Mouse (Mus musculus): ENCODE results near the gene C6. TPM values are rescaled to one million over a fixed set of nuclear protein-coding genes. Genes with fewer than 3 reads are reported as not detected.

The C6 gene
- polyA plus RNA-seq (2016; fragmentation: Nextera tagmentation; extraction: Ambion mirVana): not detected in 2 replicates

DNA sequence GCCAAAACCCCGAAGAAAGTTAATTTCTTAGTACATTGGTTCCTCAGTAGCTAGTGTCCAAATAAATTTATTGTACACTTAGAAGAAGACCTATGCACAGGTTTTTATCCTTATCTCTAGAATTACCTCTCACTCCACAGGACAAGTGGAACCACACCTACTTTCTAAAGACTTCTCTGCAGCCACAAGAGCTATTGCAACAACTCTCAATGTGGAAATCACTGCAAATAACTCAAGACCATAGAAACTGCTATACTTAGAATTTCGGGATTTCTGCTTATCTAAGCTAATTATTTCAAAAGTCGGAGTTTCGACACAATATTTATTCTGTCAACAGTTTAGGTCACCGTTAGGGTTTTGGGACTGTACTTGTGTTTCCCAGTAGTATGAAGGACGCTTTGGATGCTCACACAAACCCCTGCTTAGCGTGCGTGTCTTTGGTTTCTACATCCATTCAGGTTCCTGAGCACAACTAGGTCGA, at the start of gene C6:
C6 (plus strand) TSS at position 346 of the 481 bp plus-strand sequence.
- Histone ChIP-seq H3K4me2 (replicated peaks) (no peak within 1 kb of the TSS), H3K9me3 (no peaks in the 10 kb centered on the region), H3K4me3 (no peak within 1 kb of the TSS), H3K4me1 (no peaks in the 10 kb centered on the region), H3K27ac (no peak within 1 kb of the TSS), H3K36me3 (no peaks in the 10 kb centered on the region), H3K9ac (no peak within 1 kb of the TSS), H3K27me3 (no peaks in the 10 kb centered on the region)
- WGBS: 87% methylated on average over 9 of the region's 9 CpGs
- ATAC-seq (ENCODE audit: insufficient number of reproducible peaks, insufficient read depth, low FRiP score, low TSS enrichment): no peak

- H3K4me1 ChIP-seq: no peaks in the 10 kb centered on the region
- no peak for ATAC-seq (ENCODE audit: insufficient number of reproducible peaks, insufficient read depth, low FRiP score, low TSS enrichment)
- no peak overlapping the region for H3K4me3 ChIP-seq
- no peak overlapping the region for H3K9ac ChIP-seq
- H3K36me3 ChIP-seq: no peaks in the 10 kb centered on the region
- H3K9me3 ChIP-seq: 0 out of 2 replicates have a peak, but pooled peaks cover 10% of the 10 kb centered on the region
- H3K4me2 ChIP-seq (replicated peaks): no peak overlapping the region
- H3K27ac ChIP-seq: no peak overlapping the region
- WGBS: 85% methylated on average over 4 of the region's 4 CpGs
- no peaks in the 10 kb centered on the region for H3K27me3 ChIP-seq
Observed at GRCm38 (mm10) chr15:4697604-4698003, 29.4 kb upstream of the C6 start.

- Histone ChIP-seq H3K4me2 (replicated peaks) (no peak overlapping the region), H3K27me3 (no peaks in the 10 kb centered on the region), H3K36me3 (no peaks in the 10 kb centered on the region), H3K9ac (no peak overlapping the region), H3K4me1 (no peaks in the 10 kb centered on the region), H3K27ac (no peak overlapping the region), H3K9me3 (no peaks in the 10 kb centered on the region), H3K4me3 (no peak overlapping the region)
- ATAC-seq (ENCODE audit: insufficient number of reproducible peaks, insufficient read depth, low FRiP score, low TSS enrichment): no peak
- WGBS: 80% methylated on average over 1 of the region's 1 CpGs
Observed at GRCm38 (mm10) chr15:4734150-4734549, 7.2 kb downstream of the C6 start.

GRCm38 (mm10) chr15:4734996-4735609, 8.1 kb downstream of the C6 start:
- Histone ChIP-seq H3K36me3 (no peaks in the 10 kb centered on the region), H3K27me3 (no peaks in the 10 kb centered on the region), H3K4me2 (replicated peaks) (no peak overlapping the region), H3K27ac (no peak overlapping the region), H3K4me1 (no peaks in the 10 kb centered on the region), H3K4me3 (no peak overlapping the region), H3K9ac (no peak overlapping the region), H3K9me3 (no peaks in the 10 kb centered on the region)
- no peak for ATAC-seq (ENCODE audit: insufficient number of reproducible peaks, insufficient read depth, low FRiP score, low TSS enrichment)
- WGBS: 76% methylated on average over 2 of the region's 2 CpGs

- no peaks in the 10 kb centered on the region for H3K4me1 ChIP-seq
- no peaks in the 10 kb centered on the region for H3K27me3 ChIP-seq
- 86% methylated on average over 3 of the region's 3 CpGs for WGBS
- no peak for ATAC-seq (ENCODE audit: insufficient number of reproducible peaks, insufficient read depth, low FRiP score, low TSS enrichment)
- no peak overlapping the region for H3K4me2 ChIP-seq (replicated peaks)
- no peak overlapping the region for H3K27ac ChIP-seq
- no peak overlapping the region for H3K4me3 ChIP-seq
- H3K9me3 ChIP-seq: no peaks in the 10 kb centered on the region
- no peaks in the 10 kb centered on the region for H3K36me3 ChIP-seq
- no peak overlapping the region for H3K9ac ChIP-seq
Observed at GRCm38 (mm10) chr15:4747656-4748055, 20.7 kb downstream of the C6 start.

GRCm38 (mm10) chr15:4790378-4790777, 63.4 kb downstream of the C6 start:
- H3K4me2 ChIP-seq (replicated peaks): no peak overlapping the region
- no peak for ATAC-seq (ENCODE audit: insufficient number of reproducible peaks, insufficient read depth, low FRiP score, low TSS enrichment)
- no peaks in the 10 kb centered on the region for H3K36me3 ChIP-seq
- WGBS: 20% methylated on average over 3 of the region's 3 CpGs
- no peaks in the 10 kb centered on the region for H3K9me3 ChIP-seq
- H3K27me3 ChIP-seq: no peaks in the 10 kb centered on the region
- no peak overlapping the region for H3K9ac ChIP-seq
- H3K4me3 ChIP-seq: no peak overlapping the region
- H3K4me1 ChIP-seq: peaks cover 5% of the 10 kb centered on the region; the same call in 1 of the 2 replicates
- no peak overlapping the region for H3K27ac ChIP-seq

DNA sequence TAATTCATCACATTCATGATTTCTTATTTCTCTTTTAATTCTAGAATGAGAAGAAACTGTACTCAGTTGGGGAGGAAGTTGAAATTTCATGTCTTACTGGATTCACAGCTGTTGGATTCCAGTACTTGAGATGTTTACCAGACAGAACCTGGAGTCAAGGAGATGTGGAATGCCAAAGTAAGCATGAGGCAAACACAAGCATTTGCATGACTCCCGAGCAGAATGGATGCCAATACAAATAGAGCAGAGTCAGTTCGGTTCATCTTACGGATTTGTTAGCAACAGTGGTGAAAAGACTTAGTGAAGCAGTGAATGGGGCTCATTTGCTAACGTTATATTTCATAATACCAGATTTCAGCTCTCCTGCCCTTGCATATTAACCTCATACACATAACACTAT, 69.9 kb downstream of the C6 start:
- Histone ChIP-seq H3K4me1 (no peaks in the 10 kb centered on the region), H3K4me2 (replicated peaks) (no peak overlapping the region), H3K4me3 (no peak overlapping the region), H3K9me3 (no peaks in the 10 kb centered on the region), H3K36me3 (no peaks in the 10 kb centered on the region), H3K9ac (no peak overlapping the region), H3K27me3 (no peaks in the 10 kb centered on the region), H3K27ac (no peak overlapping the region)
- WGBS: 82% methylated on average over 4 of the region's 4 CpGs
- ATAC-seq (ENCODE audit: insufficient number of reproducible peaks, insufficient read depth, low FRiP score, low TSS enrichment): no peak

DNA sequence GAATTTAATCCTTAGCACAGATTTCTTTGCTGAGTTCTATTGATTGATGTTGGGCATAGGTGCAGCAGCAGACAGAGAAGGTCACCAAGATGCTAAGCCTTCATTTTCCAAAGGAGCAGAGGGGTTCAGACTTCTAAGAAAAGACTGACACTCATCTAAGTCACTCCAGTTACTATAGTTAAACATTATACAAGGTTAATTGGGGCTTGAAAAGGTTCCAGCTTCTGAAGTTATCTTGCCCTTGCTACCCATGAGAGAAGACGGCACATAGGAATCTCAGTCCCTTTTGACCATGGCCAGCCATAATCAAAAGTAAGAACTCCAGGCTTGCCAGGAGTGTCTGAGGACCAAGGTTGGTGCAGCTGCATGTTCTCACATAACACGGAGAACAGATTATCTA, 77.3 kb downstream of the C6 start:
- Histone ChIP-seq H3K4me2 (replicated peaks) (no peak overlapping the region), H3K4me1 (no peaks in the 10 kb centered on the region), H3K27me3 (no peaks in the 10 kb centered on the region), H3K4me3 (no peak overlapping the region), H3K9ac (no peak overlapping the region), H3K27ac (no peak overlapping the region), H3K9me3 (no peaks in the 10 kb centered on the region), H3K36me3 (no peaks in the 10 kb centered on the region)
- no peak for ATAC-seq (ENCODE audit: insufficient number of reproducible peaks, insufficient read depth, low FRiP score, low TSS enrichment)
- 85% methylated on average over 2 of the region's 2 CpGs for WGBS

GRCm38 (mm10) chr15:4808131-4808530, 81.2 kb downstream of the C6 start:
- Histone ChIP-seq H3K27me3 (no peaks in the 10 kb centered on the region), H3K36me3 (no peaks in the 10 kb centered on the region), H3K27ac (no peak overlapping the region), H3K9me3 (no peaks in the 10 kb centered on the region), H3K4me2 (replicated peaks) (no peak overlapping the region), H3K9ac (no peak overlapping the region), H3K4me1 (no peaks in the 10 kb centered on the region), H3K4me3 (no peak overlapping the region)
- ATAC-seq (ENCODE audit: insufficient number of reproducible peaks, insufficient read depth, low FRiP score, low TSS enrichment): no peak
- WGBS: 84% methylated on average over 5 of the region's 5 CpGs

DNA sequence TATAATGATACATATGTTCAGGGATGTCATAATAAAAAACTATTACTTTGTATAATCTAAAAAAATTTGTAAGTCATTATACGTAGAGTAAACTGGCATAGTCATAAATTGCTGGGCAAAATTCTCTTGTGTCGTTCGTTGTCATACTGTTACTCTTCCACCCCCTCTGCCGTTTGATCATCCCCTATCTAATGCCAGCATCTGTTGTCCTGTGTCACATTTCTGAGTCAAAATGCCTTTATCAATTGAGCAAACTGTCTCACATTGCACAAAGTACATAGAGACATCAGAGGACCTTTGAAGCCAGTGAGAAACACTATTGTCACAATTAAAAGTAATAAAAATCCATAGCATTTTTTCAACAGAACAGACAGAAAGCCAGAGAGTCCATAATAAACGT, 88.0 kb downstream of the C6 start:
- Histone ChIP-seq H3K27ac (no peak overlapping the region), H3K4me1 (no peaks in the 10 kb centered on the region), H3K27me3 (no peaks in the 10 kb centered on the region), H3K36me3 (no peaks in the 10 kb centered on the region), H3K4me3 (no peak overlapping the region), H3K9ac (no peak overlapping the region), H3K9me3 (no peaks in the 10 kb centered on the region), H3K4me2 (replicated peaks) (no peak overlapping the region)
- ATAC-seq (ENCODE audit: insufficient number of reproducible peaks, insufficient read depth, low FRiP score, low TSS enrichment): no peak
- 86% methylated on average over 5 of the region's 5 CpGs for WGBS

DNA sequence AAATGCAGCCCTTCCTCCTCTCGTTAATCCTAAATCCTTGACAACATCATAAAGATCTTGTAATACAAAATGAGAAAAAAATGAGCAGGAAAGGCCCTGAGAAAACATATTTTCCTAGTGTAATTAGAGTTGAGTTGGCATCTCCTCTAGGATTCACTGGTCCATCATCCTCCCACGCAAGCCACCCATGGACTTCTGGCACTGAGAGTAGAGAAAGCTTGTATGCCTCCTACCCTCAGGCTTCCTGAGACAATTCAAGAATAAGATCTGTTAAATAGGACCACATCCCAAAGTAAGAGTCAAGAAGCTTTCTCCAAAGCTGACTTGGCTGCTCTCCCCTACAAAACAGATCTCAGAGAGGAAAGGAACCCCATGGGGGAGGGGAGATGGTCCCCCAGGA, 88.7 kb downstream of the C6 start:
- Histone ChIP-seq H3K4me1 (no peaks in the 10 kb centered on the region), H3K4me2 (replicated peaks) (no peak overlapping the region), H3K27ac (no peak overlapping the region), H3K4me3 (no peak overlapping the region), H3K27me3 (no peaks in the 10 kb centered on the region), H3K9me3 (no peaks in the 10 kb centered on the region), H3K9ac (no peak overlapping the region), H3K36me3 (no peaks in the 10 kb centered on the region)
- WGBS: 85% methylated on average over 2 of the region's 2 CpGs
- ATAC-seq (ENCODE audit: insufficient number of reproducible peaks, insufficient read depth, low FRiP score, low TSS enrichment): no peak

DNA sequence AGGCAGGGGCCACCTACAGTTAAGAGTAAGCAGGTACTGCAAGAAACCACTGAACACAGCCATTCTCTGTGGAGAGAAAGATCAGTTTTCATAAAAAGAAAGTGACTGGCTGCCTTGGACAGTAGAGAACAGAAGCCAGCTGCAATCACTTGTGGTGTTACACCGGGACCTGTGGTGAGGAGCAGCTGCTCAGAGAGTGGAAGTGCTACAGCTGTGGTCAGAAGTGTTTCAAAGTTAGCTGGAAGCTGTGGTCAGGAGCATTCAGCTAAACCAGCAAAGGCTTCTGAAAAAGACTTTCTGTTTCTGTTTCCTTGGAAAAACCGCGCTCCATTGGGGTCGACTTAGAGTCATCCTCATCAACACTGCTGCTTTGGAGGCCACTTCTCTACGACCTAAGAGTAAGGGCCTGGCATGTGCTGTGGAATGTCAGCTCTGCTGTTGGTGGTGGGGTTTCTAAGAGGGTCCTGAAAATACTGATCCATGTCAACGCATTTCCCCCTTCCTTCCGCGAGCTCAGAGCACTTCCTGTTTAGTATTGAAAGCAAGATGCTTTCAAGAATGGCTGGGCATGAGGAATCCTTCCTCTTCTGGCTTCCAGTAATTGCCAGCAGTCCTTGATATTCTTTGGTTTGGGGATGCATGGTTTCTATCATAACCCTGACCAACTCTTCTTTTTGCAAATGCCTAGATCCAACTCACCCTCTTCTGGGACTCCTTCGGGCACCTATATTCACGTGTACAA, 89.9 kb downstream of the C6 start:
- Histone ChIP-seq H3K9ac (no peak overlapping the region), H3K36me3 (no peaks in the 10 kb centered on the region), H3K4me3 (no peak overlapping the region), H3K9me3 (no peaks in the 10 kb centered on the region), H3K27me3 (no peaks in the 10 kb centered on the region), H3K4me1 (no peaks in the 10 kb centered on the region), H3K4me2 (replicated peaks) (no peak overlapping the region), H3K27ac (no peak overlapping the region)
- no peak for ATAC-seq (ENCODE audit: insufficient number of reproducible peaks, insufficient read depth, low FRiP score, low TSS enrichment)
- 86% methylated on average over 10 of the region's 10 CpGs for whole genome bisulfite sequencing

All from embryonic facial prominence, embryonic 12.5 days (tissue).